Mouse (Mus musculus) thymus, adult 2 months (tissue): ENCODE measurements around the gene Fam114a1. TPM values are rescaled to one million over a fixed set of nuclear protein-coding genes. Genes with fewer than 3 reads are reported as not detected.

Source experiments
- DNase-seq: peaks from one replicate; pipeline ENCODE4 v3.0.0; 2021
- H3K27ac ChIP-seq: fragments of 200-500 bp; 2 replicates; pipeline ENCODE4 v1.5.1; 2012; ENCODE audit warnings: low read length, control low read depth; ENCODE audit not compliant: control insufficient read depth, insufficient read depth
- H3K27me3 ChIP-seq: fragments of 200-500 bp; 2 replicates; pipeline ENCODE4 v1.6.1; 2012; ENCODE audit warnings: mild to moderate bottlenecking, low read length, moderate library complexity, mixed read lengths; ENCODE audit not compliant: control insufficient read depth, insufficient read depth
- H3K36me3 ChIP-seq: fragments of 200-500 bp; 2 replicates; pipeline ENCODE4 v1.6.1; 2012; ENCODE audit warnings: mild to moderate bottlenecking, low read length, moderate library complexity; ENCODE audit not compliant: control insufficient read depth, insufficient read depth
- H3K4me1 ChIP-seq: fragments of 200-500 bp; replicated peaks from 2 replicates; pipeline ENCODE4 v1.6.1; 2012; ENCODE audit warnings: low read length; ENCODE audit not compliant: control insufficient read depth, insufficient read depth
- H3K4me3 ChIP-seq: fragments of 200-500 bp; 2 replicates; pipeline ENCODE4 v1.5.1; 2012; ENCODE audit warnings: mild to moderate bottlenecking, low read length, control low read depth, moderate library complexity; ENCODE audit not compliant: control insufficient read depth, insufficient read depth
- CTCF ChIP-seq: fragments of 200-500 bp; IDR thresholded peaks from 2 replicates; pipeline ENCODE4 v1.5.1; 2012; ENCODE audit warnings: mild to moderate bottlenecking, control low read depth, low read length, moderate library complexity, borderline replicate concordance; ENCODE audit not compliant: control insufficient read depth, poor library complexity, insufficient read depth; ENCODE audit errors: extremely low read depth
- POLR2A ChIP-seq: fragments of 200-500 bp; IDR thresholded peaks from 2 replicates; pipeline ENCODE4 v1.6.1; 2012; ENCODE audit warnings: mild to moderate bottlenecking, low read length, control low read depth, moderate library complexity; ENCODE audit not compliant: control insufficient read depth, poor library complexity, insufficient read depth; ENCODE audit errors: extremely low read depth
- WGBS: fragments of 180-500 bp; shearing (Covaris S2); methylation state at CpG from one replicate; pipeline ENCODE4 v1.1.7; 2018; 5-methylcytosine and 5-hydroxymethylcytosine counted together
- polyA plus RNA-seq: library from polyadenylated mRNA; depleted of rRNA; stranded (reverse); fragments of >200 nt; gene quantifications from 2 replicates; pipeline ENCODE4 v1.2.3, GENCODE M21; 2012

The Fam114a1 gene
- polyA plus RNA-seq, 1 experiment = 6.8 TPM

- Histone ChIP-seq H3K27me3 (no peaks in the 10 kb centered on the region), H3K4me3 (no peak overlapping the region), H3K36me3 (no peaks in the 10 kb centered on the region), H3K4me1 (no peaks in the 10 kb centered on the region), H3K27ac (no peak overlapping the region)
- 96% methylated on average over 2 of the region's 2 CpGs for WGBS
- no peak for TF ChIP-seq CTCF
- TF ChIP-seq POLR2A = no peak
- DNase-seq = no peak
These were observed 93.4 kb downstream of the Fam114a1 start for GRCm38 (mm10) chr5:65063266-65063665.

- 94% methylated on average over 6 of the region's 6 CpGs for WGBS
- TF ChIP-seq CTCF = no peak
- TF ChIP-seq POLR2A = no peak
- Histone ChIP-seq H3K27me3 (no peaks in the 10 kb centered on the region), H3K4me3 (no peak overlapping the region), H3K27ac (no peak overlapping the region), H3K4me1 (no peaks in the 10 kb centered on the region), H3K36me3 (no peaks in the 10 kb centered on the region)
- no peak for DNase-seq
These were observed 98.3 kb downstream of the Fam114a1 start for GRCm38 (mm10) chr5:65068166-65068565.

DNA sequence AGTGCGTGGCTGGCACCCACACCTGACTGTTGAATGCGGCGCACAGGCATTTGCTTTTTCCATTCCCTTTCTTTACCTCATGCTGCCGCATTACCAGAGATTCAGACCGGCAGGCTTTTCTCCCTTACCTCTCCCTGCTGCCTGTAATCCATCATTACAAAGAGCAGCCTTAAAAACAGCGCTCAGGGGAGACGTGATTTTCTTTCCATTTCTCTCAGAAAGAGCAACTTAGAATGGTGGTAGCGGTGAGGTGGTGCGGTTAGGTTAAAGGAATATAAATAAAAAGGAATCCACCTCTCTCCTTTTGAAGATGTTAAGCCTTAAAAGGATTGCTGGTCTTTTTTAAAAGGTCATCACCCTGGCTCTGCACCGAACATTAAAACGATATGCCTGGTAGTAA lies 100.0 kb downstream of the Fam114a1 start:
- TF ChIP-seq POLR2A (no peak), CTCF (no peak)
- H3K27ac ChIP-seq = no peak overlapping the region
- WGBS = 94% methylated on average over 11 of the region's 11 CpGs
- H3K27me3 ChIP-seq = no peaks in the 10 kb centered on the region
- no peaks in the 10 kb centered on the region for H3K4me1 ChIP-seq
- DNase-seq = no peak
- no peak overlapping the region for H3K4me3 ChIP-seq
- H3K36me3 ChIP-seq = peaks cover 2% of the 10 kb centered on the region; the same call in 1 of the 2 replicates

DNA sequence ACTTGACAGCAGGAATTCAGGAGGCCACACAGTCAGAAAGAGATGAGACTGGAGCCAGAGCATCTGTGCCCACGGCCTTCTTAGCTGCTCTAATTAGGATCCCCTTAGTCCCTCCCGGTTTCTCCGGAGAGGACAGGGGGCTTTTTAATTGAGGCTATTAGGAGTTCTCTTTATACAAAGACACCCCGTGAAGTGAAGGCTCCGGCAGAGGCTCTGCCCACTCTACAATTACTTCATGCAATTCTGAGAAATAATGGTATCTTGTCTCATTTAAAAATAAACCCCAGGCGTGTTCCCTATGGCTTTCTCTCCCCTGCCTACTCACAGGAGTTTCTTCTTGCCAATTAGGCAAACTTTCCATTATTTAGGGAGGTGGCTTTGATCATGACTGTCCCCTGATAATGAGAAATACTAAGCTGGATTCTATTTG lies 101.8 kb downstream of the Fam114a1 start:
- TF ChIP-seq CTCF (no peak), POLR2A (no peak)
- Histone ChIP-seq H3K4me1 (no peaks in the 10 kb centered on the region), H3K27me3 (no peaks in the 10 kb centered on the region), H3K27ac (no peak overlapping the region), H3K36me3 (peaks cover 11% of the 10 kb centered on the region; the same call in 1 of the 2 replicates), H3K4me3 (no peak overlapping the region)
- DNase-seq = no peak
- WGBS = 94% methylated on average over 6 of the region's 6 CpGs

- 88% methylated on average over 4 of the region's 4 CpGs for WGBS
- H3K36me3 ChIP-seq = peaks cover 11% of the 10 kb centered on the region; the same call in 1 of the 2 replicates
- no peak for DNase-seq
- no peak overlapping the region for H3K4me3 ChIP-seq
- no peak for TF ChIP-seq CTCF
- no peak overlapping the region for H3K27ac ChIP-seq
- H3K27me3 ChIP-seq = no peaks in the 10 kb centered on the region
- H3K4me1 ChIP-seq = no peaks in the 10 kb centered on the region
These were observed 103.4 kb downstream of the Fam114a1 start for GRCm38 (mm10) chr5:65073247-65073646.

- Histone ChIP-seq H3K4me3 (no peak overlapping the region), H3K27ac (no peak overlapping the region), H3K27me3 (no peaks in the 10 kb centered on the region), H3K4me1 (no peaks in the 10 kb centered on the region), H3K36me3 (peaks cover 11% of the 10 kb centered on the region)
- no peak for TF ChIP-seq CTCF
- no peak for TF ChIP-seq POLR2A
- 93% methylated on average over 7 of the region's 7 CpGs for WGBS
- DNase-seq = no peak
These were observed 104.8 kb downstream of the Fam114a1 start for GRCm38 (mm10) chr5:65074693-65075092.

GRCm38 (mm10) chr5:65076087-65076486 lies 106.2 kb downstream of the Fam114a1 start:
- H3K27ac ChIP-seq = no peak overlapping the region
- H3K27me3 ChIP-seq = no peaks in the 10 kb centered on the region
- H3K4me3 ChIP-seq = no peak overlapping the region
- TF ChIP-seq CTCF (no peak), POLR2A (no peak)
- no peak for DNase-seq
- 83% methylated on average over 2 of the region's 2 CpGs for WGBS
- peaks cover 11% of the 10 kb centered on the region for H3K36me3 ChIP-seq
- H3K4me1 ChIP-seq = no peaks in the 10 kb centered on the region
